10 mouse cellular contexts compared by ENCODE assay signal in the genomic region with DNA sequence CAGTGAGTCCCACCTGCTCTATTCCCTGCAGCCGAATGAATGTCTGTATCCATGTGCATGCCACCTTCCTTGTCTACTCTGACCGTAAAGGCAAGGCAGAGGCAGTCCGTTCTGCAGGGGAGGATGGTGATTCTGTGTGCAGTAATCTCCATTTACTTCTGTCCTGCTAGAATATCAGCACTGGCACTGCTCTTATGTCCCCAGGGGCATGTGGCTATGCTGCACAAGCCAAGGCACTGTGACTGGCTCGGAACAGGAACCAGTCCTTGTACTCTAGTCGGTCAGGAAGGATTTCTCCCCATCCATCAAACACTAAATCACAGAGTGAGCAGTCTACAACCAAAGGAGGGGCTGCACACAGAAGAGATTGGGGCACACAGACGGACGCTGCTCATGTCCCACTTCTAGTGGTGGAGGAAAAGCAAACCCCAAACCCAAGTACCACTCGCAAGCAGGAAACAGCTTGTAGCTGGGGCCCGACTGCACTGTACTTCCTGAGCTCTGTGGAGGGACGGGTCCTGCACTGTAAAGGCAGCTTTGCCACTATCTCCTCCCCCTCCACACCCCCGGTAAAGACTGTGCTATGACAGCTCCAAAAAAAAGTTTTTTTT. TPM values are rescaled to one million over a fixed set of nuclear protein-coding genes. Genes with fewer than 3 reads are reported as not detected.
DNase-seq lines count a peak whose midpoint lies in the region; ATAC-seq and TF ChIP-seq lines count a peak whose summit lies in the region.
"Had no signal": no experiment of that assay in that cellular context is flagged by ENCODE, and none has a peak within 500 bp of the region (broad histone marks: within the 10 kb centered on the region; RNA-seq: fewer than 3 reads in every experiment).

No protein-coding gene starts in this region.

- peak overlapping the region; percentile 79 for H3K4me2 ChIP-seq in liver, embryonic 13.5 days
- H3K4me2 ChIP-seq in midbrain, postnatal 0 days (ENCODE audit: low read depth, low read length, poor library complexity, severe bottlenecking), result no peak overlapping the region
- no peak overlapping the region for H3K4me2 ChIP-seq in forebrain, embryonic 16.5 days (ENCODE audit: low read length)

- DNase-seq in kidney, postnatal 14 days, result peak; percentile 33
- DNase-seq in kidney, postnatal 10 days, result no peak
- no peak for DNase-seq in liver, embryonic 13.5 days
- peak; percentile 25 to 54 for DNase-seq in thymus, postnatal 10 days (ENCODE audit: low spot score in 2 of 2)
- no peak for DNase-seq in midbrain, postnatal 0 days (ENCODE audit: low spot score)
- DNase-seq: cerebellum, postnatal 36 days; layer of hippocampus, adult 9-11 months had no signal

- peaks cover 22% of the 10 kb centered on the region for H3K36me3 ChIP-seq in liver, embryonic 13.5 days
- peaks cover 11% of the 10 kb centered on the region for H3K36me3 ChIP-seq in midbrain, postnatal 0 days (ENCODE audit: insufficient read depth, low read length)
- peaks cover 8% of the 10 kb centered on the region for H3K36me3 ChIP-seq in forebrain, embryonic 16.5 days (ENCODE audit: control insufficient read depth, insufficient read depth)

- no peak for TF ChIP-seq CTCF in midbrain, postnatal 0 days (IDR thresholded peaks at IDR 0.05)

- ATAC-seq in common myeloid progenitor, adult 5-6 weeks (replicated peaks; ENCODE audit: low read depth, poor library complexity, severe bottlenecking), result peak; percentile 64
- ATAC-seq in liver, embryonic 13.5 days (ENCODE audit: low read depth), result no peak
- no peak for ATAC-seq in midbrain, postnatal 0 days (ENCODE audit: low FRiP score)
- ATAC-seq in forebrain, embryonic 16.5 days, result no peak

- no peaks in the 10 kb centered on the region for H3K9me3 ChIP-seq in liver, embryonic 13.5 days (replicated peaks)
- H3K9me3 ChIP-seq in midbrain, postnatal 0 days (ENCODE audit: low read length), result no peaks in the 10 kb centered on the region
- H3K9me3 ChIP-seq in forebrain, embryonic 16.5 days (ENCODE audit: control insufficient read depth, low read length), result peaks cover under 1% of the 10 kb centered on the region; the same call in 1 of the 2 replicates

- no peaks in the 10 kb centered on the region for H3K27me3 ChIP-seq in liver, embryonic 13.5 days
- no peaks in the 10 kb centered on the region for H3K27me3 ChIP-seq in midbrain, postnatal 0 days (ENCODE audit: insufficient read depth, low read length)
- H3K27me3 ChIP-seq in forebrain, embryonic 16.5 days (replicated peaks; ENCODE audit: control insufficient read depth, insufficient read depth, low read length), result no peaks in the 10 kb centered on the region
- H3K27me3 ChIP-seq: midbrain, embryonic 12.5 days had no signal

- no peak overlapping the region for H3K9ac ChIP-seq in liver, embryonic 13.5 days
- H3K9ac ChIP-seq in midbrain, postnatal 0 days (replicated peaks; ENCODE audit: low read length, poor library complexity, severe bottlenecking), result no peak overlapping the region
- no peak overlapping the region for H3K9ac ChIP-seq in forebrain, embryonic 16.5 days (replicated peaks; ENCODE audit: low read depth, low read length)

- H3K4me1 ChIP-seq in liver, embryonic 13.5 days (replicated peaks), result peaks cover 40% of the 10 kb centered on the region
- peaks cover 8% of the 10 kb centered on the region; the same call in 1 of the 2 replicates for H3K4me1 ChIP-seq in midbrain, postnatal 0 days (ENCODE audit: insufficient read depth, low read length)
- H3K4me1 ChIP-seq in forebrain, embryonic 16.5 days (replicated peaks; ENCODE audit: control insufficient read depth, insufficient read depth, low read length), result peaks cover 21% of the 10 kb centered on the region

- 45% methylated on average over 11 of the region's 11 CpGs for WGBS in liver, embryonic 13.5 days (ENCODE audit: insufficient replicate concordance)
- 87% methylated on average over 11 of the region's 11 CpGs for WGBS in midbrain, postnatal 0 days
- 86% methylated on average over 11 of the region's 11 CpGs for WGBS in forebrain, embryonic 16.5 days

- H3K4me3 ChIP-seq in liver, embryonic 13.5 days (replicated peaks), result no peak overlapping the region
- H3K4me3 ChIP-seq in midbrain, postnatal 0 days (ENCODE audit: low read depth, low read length), result no peak overlapping the region
- no peak overlapping the region for H3K4me3 ChIP-seq in forebrain, embryonic 16.5 days (replicated peaks; ENCODE audit: low read length)
- H3K4me3 ChIP-seq: midbrain, embryonic 12.5 days had no signal

- no peak overlapping the region for H3K27ac ChIP-seq in liver, embryonic 13.5 days
- H3K27ac ChIP-seq in midbrain, postnatal 0 days (ENCODE audit: low read depth, low read length), result no peak overlapping the region
- no peak overlapping the region for H3K27ac ChIP-seq in forebrain, embryonic 16.5 days (ENCODE audit: low read length)
- H3K27ac ChIP-seq: midbrain, embryonic 12.5 days had no signal

RNA-seq across cellular contexts. Expression of gene H2afy, which starts 3.7 kb away (rescaled TPM):
- 1,680 and 1,841 TPM in 2 replicates for total RNA-seq in common myeloid progenitor, adult 5-6 weeks (2017)
- polyA plus RNA-seq in liver, embryonic 13.5 days (2015; fragmentation: Nextera tagmentation; extraction: Ambion mirVana), result 109 and 121 TPM in 2 replicates
- total RNA-seq in midbrain, postnatal 0 days (2014; rRNA removed), result 117 and 163 TPM in 2 replicates
- polyA plus RNA-seq in midbrain, postnatal 0 days (2015; fragmentation: Nextera tagmentation; extraction: Ambion mirVana), result 121 and 134 TPM in 2 replicates
- 370 and 392 TPM in 2 replicates for polyA plus RNA-seq in forebrain, embryonic 16.5 days (2015; fragmentation: Nextera tagmentation; extraction: Ambion mirVana)

RNA-seq across cellular contexts. Expression of gene Tifab, which starts 46.3 kb away (rescaled TPM):
- 27.1 and 36.6 TPM in 2 replicates for total RNA-seq in common myeloid progenitor, adult 5-6 weeks (2017)
- 5.7 and 5.9 TPM in 2 replicates for polyA plus RNA-seq in liver, embryonic 13.5 days (2015; fragmentation: Nextera tagmentation; extraction: Ambion mirVana)
- total RNA-seq in midbrain, postnatal 0 days (2014; rRNA removed), result 0.49 and 0.52 TPM in 2 replicates
- polyA plus RNA-seq in midbrain, postnatal 0 days (2015; fragmentation: Nextera tagmentation; extraction: Ambion mirVana), result 0.64 and 0.76 TPM in 2 replicates
- polyA plus RNA-seq in forebrain, embryonic 16.5 days (2015; fragmentation: Nextera tagmentation; extraction: Ambion mirVana), result 0.91 and 1.2 TPM in 2 replicates

Comparison
In these comparisons a context has a peak if more than half of its experiments do, and no peak if none do; other contexts are left out.
1. DNase-seq: peak in kidney, postnatal 14 days (single experiment) and thymus, postnatal 10 days (2 of 2); none in kidney, postnatal 10 days (single experiment), liver, embryonic 13.5 days (single experiment) and midbrain, postnatal 0 days (single experiment).